In the genomic region with DNA sequence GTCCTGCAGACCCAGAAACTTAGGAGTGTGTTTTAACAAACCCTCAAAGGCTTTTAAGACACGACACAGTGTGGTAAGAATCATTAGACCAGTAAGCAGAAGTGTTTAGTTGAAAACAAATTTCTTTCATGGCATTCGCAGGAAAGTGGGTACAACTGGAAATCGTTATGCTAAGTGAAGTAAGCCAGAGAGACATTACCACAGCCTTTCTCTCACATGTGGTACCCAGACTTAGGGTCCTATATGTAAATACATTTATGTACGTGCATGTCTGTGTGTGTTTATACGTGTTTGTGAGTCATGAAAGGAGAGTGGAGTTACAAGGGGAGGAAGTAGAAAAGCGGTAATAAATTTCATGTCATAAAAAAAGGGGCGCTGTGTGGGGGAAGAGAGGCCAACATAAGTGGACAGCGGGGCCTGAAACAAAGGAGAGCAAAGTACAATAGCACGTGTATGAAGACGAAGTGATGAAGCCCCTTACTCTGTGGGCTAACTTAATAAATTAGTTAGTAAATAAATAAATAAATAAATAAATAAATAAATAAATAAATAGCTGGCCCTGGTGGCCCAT, we compare ENCODE assay signal across 25 mouse cellular contexts. TPM values are rescaled to one million over a fixed set of nuclear protein-coding genes. Genes with fewer than 3 reads are reported as not detected.
"Had no signal": no experiment of that assay in that cellular context is flagged by ENCODE, and none has a peak within 500 bp of the region (broad histone marks: within the 10 kb centered on the region; RNA-seq: fewer than 3 reads in every experiment).

No protein-coding gene starts in this region.

- DNase-seq: kidney, postnatal 14 days; left cerebral cortex, postnatal 4 days; liver; liver, embryonic 13.5 days; liver, postnatal 0 days; lung, postnatal 14 days; retina, postnatal 1 day; thymus, adult 2 months; thymus, postnatal 25 days had no signal

- H3K4me2 ChIP-seq: liver, embryonic 13.5 days; lung, embryonic 15.5 days; midbrain, embryonic 11.5 days; neural tube, embryonic 13.5 days; stomach, embryonic 15.5 days had no signal

- H3K27ac ChIP-seq: liver, embryonic 13.5 days; lung, embryonic 15.5 days; macrophage; neural tube, embryonic 13.5 days; stomach, embryonic 15.5 days had no signal

- H3K36me3 ChIP-seq: liver, embryonic 13.5 days had no signal

- H3K9ac ChIP-seq: liver, embryonic 13.5 days; liver, postnatal 0 days; lung, embryonic 15.5 days; neural tube, embryonic 13.5 days; stomach, embryonic 15.5 days had no signal

- ATAC-seq: liver, postnatal 0 days; midbrain, embryonic 16.5 days had no signal

- H3K9me3 ChIP-seq: liver, embryonic 13.5 days; lung, embryonic 15.5 days; megakaryocyte, embryonic 14.5 days; neural tube, embryonic 13.5 days; stomach, embryonic 15.5 days had no signal

- H3K4me1 ChIP-seq: liver, embryonic 13.5 days; lung, embryonic 15.5 days; megakaryocyte, embryonic 14.5 days; neural tube, embryonic 13.5 days; stomach, embryonic 15.5 days had no signal

- H3K27me3 ChIP-seq: liver, embryonic 13.5 days; lung, embryonic 15.5 days; neural tube, embryonic 13.5 days; stomach, embryonic 15.5 days had no signal

- H3K4me3 ChIP-seq: liver, embryonic 13.5 days; lung, embryonic 15.5 days; megakaryocyte, embryonic 14.5 days; neural tube, embryonic 13.5 days; stomach, embryonic 15.5 days had no signal

RNA-seq across cellular contexts. Expression of gene Cdh3, which starts 37.8 kb away (rescaled TPM):
- polyA plus RNA-seq: macrophage had no signal

RNA-seq across cellular contexts. Expression of gene 6030452D12Rik, which starts 48.1 kb away (rescaled TPM):
- total RNA-seq: layer of hippocampus, adult 8-10 months; layer of hippocampus, postnatal 14 days; left cerebral cortex, adult 18-20 months; left cerebral cortex, postnatal 10 days; left cerebral cortex, postnatal 4 days had no signal
- polyA plus RNA-seq: kidney, embryonic 14.5 days; large intestine, adult 2 months; liver, embryonic 13.5 days; liver, postnatal 0 days; lung, embryonic 15.5 days; macrophage; midbrain, embryonic 11.5 days; midbrain, embryonic 16.5 days; neural tube, embryonic 13.5 days; spleen, adult 2 months; stomach, embryonic 15.5 days; testis, adult 2 months; thymus, adult 2 months; urinary bladder, adult 2 months had no signal
